Mouse (Mus musculus) small intestine, adult 2 months (tissue): ENCODE results near the gene Adk.

Source experiments
- CTCF ChIP-seq: fragments of 200-500 bp; IDR thresholded peaks from 2 replicates; pipeline ENCODE4 v1.5.1; 2012; ENCODE audit warnings: low read depth, mild to moderate bottlenecking, control low read depth, inconsistent platforms, low read length, moderate library complexity, mixed read lengths; ENCODE audit not compliant: insufficient replicate concordance, insufficient read length; ENCODE audit errors: extremely low read depth
- POLR2A ChIP-seq: fragments of 200-500 bp; IDR thresholded peaks from 2 replicates; pipeline ENCODE4 v1.6.1; 2012; ENCODE audit warnings: low read depth, mild to moderate bottlenecking, control low read depth, inconsistent platforms, low read length, moderate library complexity

GRCm38 (mm10) chr14:21078511-21078910 is 26.1 kb downstream of the Adk start:
- TF ChIP-seq POLR2A, result no peak
- no peak for TF ChIP-seq CTCF
